Mouse (Mus musculus) C2C12 (cell line): ENCODE measurements around the gene Gm21985. TPM values are rescaled to one million over a fixed set of nuclear protein-coding genes. Genes with fewer than 3 reads are reported as not detected.

Source experiments
- H3K27me3 ChIP-seq: one replicate; pipeline ENCODE4 v1.6.1; 2011; ENCODE audit not compliant: control insufficient read depth, insufficient read depth, insufficient read length
- H3K36me3 ChIP-seq: one replicate; pipeline ENCODE4 v1.6.1; 2011; ENCODE audit not compliant: control insufficient read depth, insufficient read depth
- H3K4me3 ChIP-seq: one replicate; pipeline ENCODE4 v1.5.1; 2011; ENCODE audit warnings: mild to moderate bottlenecking, control low read depth; ENCODE audit not compliant: poor library complexity, insufficient read depth, severe bottlenecking
- H3K79me2 ChIP-seq: one replicate; pipeline ENCODE4 v1.6.1; 2011; ENCODE audit not compliant: control insufficient read depth, insufficient read depth
- H3K79me3 ChIP-seq: one replicate; pipeline ENCODE4 v1.6.1; 2011; ENCODE audit warnings: low read depth, control low read depth
- H3ac ChIP-seq: one replicate; pipeline ENCODE3; 2011; ENCODE audit warnings: low read depth; ENCODE audit not compliant: control insufficient read depth, insufficient read length
- CEBPB ChIP-seq: IDR thresholded peaks from one replicate; pipeline ENCODE4 v1.6.1; 2011; ENCODE audit warnings: low read depth, mild to moderate bottlenecking, control low read depth, moderate library complexity
- CTCF ChIP-seq: IDR thresholded peaks from one replicate; pipeline ENCODE4 v1.5.1; 2011; ENCODE audit not compliant: control insufficient read depth, insufficient read depth, insufficient read length
- FOSL1 ChIP-seq: IDR thresholded peaks from one replicate; pipeline ENCODE4 v1.8.0; 2011; ENCODE audit warnings: mild to moderate bottlenecking, low read length; ENCODE audit not compliant: poor library complexity, insufficient read depth, severe bottlenecking
- MAX ChIP-seq: IDR thresholded peaks from one replicate; pipeline ENCODE4 v1.6.1; 2011; ENCODE audit warnings: mild to moderate bottlenecking, control low read depth
- MYOD1 ChIP-seq: IDR thresholded peaks from one replicate; pipeline ENCODE4 v1.6.1; 2011; ENCODE audit warnings: low read depth; ENCODE audit not compliant: control insufficient read depth, insufficient read length
- MYOG ChIP-seq: IDR thresholded peaks from one replicate; pipeline ENCODE4 v1.6.1; 2011; ENCODE audit not compliant: control insufficient read depth, insufficient read length; ENCODE audit errors: extremely low read depth
- USF1 ChIP-seq: IDR thresholded peaks from one replicate; pipeline ENCODE4 v1.6.1; 2011; ENCODE audit warnings: low read depth, mild to moderate bottlenecking, control low read depth, moderate library complexity
- polyA plus RNA-seq: library from polyadenylated mRNA; unstranded; fragments of >200 nt; fragmentation: generic; extraction: Trizol; gene quantifications from one replicate; pipeline ENCODE4 v1.2.1, GENCODE M21; 2012; ENCODE audit warnings: missing spikeins

The Gm21985 gene
- polyA plus RNA-seq, 1 experiment = not detected

- TF ChIP-seq FOSL1 = no peak
- no peak for TF ChIP-seq CTCF
- TF ChIP-seq MYOD1 = no peak
- TF ChIP-seq CEBPB = no peak
- TF ChIP-seq USF1 = no peak
- no peak for TF ChIP-seq MYOG
- TF ChIP-seq MAX = no peak
- Histone ChIP-seq H3K79me3 (peaks cover 16% of the 10 kb centered on the region), H3K4me3 (no peak overlapping the region), H3K79me2 (peaks cover 27% of the 10 kb centered on the region), H3ac (no peak overlapping the region), H3K27me3 (no peaks in the 10 kb centered on the region), H3K36me3 (peaks cover 51% of the 10 kb centered on the region)
These were observed 20.8 kb upstream of the Gm21985 start for GRCm38 (mm10) chr2:112245307-112245706.

GRCm38 (mm10) chr2:112246193-112246592, 19.9 kb upstream of the Gm21985 start:
- TF ChIP-seq MYOD1 (peak; percentile 71), MAX (no peak)
- H3K79me2 ChIP-seq = peaks cover 18% of the 10 kb centered on the region
- H3K4me3 ChIP-seq = no peak overlapping the region
- H3ac ChIP-seq = no peak overlapping the region
- H3K36me3 ChIP-seq = peaks cover 51% of the 10 kb centered on the region
- no peaks in the 10 kb centered on the region for H3K27me3 ChIP-seq
- H3K79me3 ChIP-seq = peaks cover 8% of the 10 kb centered on the region

- no peak overlapping the region for H3K4me3 ChIP-seq
- no peak overlapping the region for H3ac ChIP-seq
- TF ChIP-seq MAX (no peak), CEBPB (no peak), MYOD1 (no peak), MYOG (no peak), CTCF (no peak), FOSL1 (no peak), USF1 (no peak)
- H3K79me2 ChIP-seq = peaks cover 7% of the 10 kb centered on the region
- H3K79me3 ChIP-seq = peaks cover under 1% of the 10 kb centered on the region
- no peaks in the 10 kb centered on the region for H3K27me3 ChIP-seq
- H3K36me3 ChIP-seq = peaks cover 47% of the 10 kb centered on the region
These were observed 18.8 kb upstream of the Gm21985 start for GRCm38 (mm10) chr2:112247323-112247722.

- no peaks in the 10 kb centered on the region for H3K79me2 ChIP-seq
- H3K27me3 ChIP-seq = no peaks in the 10 kb centered on the region
- TF ChIP-seq CTCF (no peak), MYOD1 (no peak), MAX (no peak), MYOG (no peak), USF1 (no peak), CEBPB (no peak), FOSL1 (no peak)
- no peak overlapping the region for H3ac ChIP-seq
- peaks cover 31% of the 10 kb centered on the region for H3K36me3 ChIP-seq
- no peak overlapping the region for H3K4me3 ChIP-seq
- no peaks in the 10 kb centered on the region for H3K79me3 ChIP-seq
These were observed 16.2 kb upstream of the Gm21985 start for GRCm38 (mm10) chr2:112249780-112250453.

- no peaks in the 10 kb centered on the region for H3K27me3 ChIP-seq
- no peaks in the 10 kb centered on the region for H3K36me3 ChIP-seq
- no peak for TF ChIP-seq MYOD1
- no peak for TF ChIP-seq FOSL1
- no peak for TF ChIP-seq USF1
- TF ChIP-seq MYOG = no peak
- no peaks in the 10 kb centered on the region for H3K79me3 ChIP-seq
- no peaks in the 10 kb centered on the region for H3K79me2 ChIP-seq
- H3K4me3 ChIP-seq = no peak overlapping the region
- H3ac ChIP-seq = no peak overlapping the region
These were observed 11.2 kb upstream of the Gm21985 start for GRCm38 (mm10) chr2:112254675-112255515.

GRCm38 (mm10) chr2:112259241-112259962, 6.7 kb upstream of the Gm21985 start, which contains the start of gene Nutm1:
Gene Nutm1, minus strand, starts transcription at chr2:112259291.
- H3K36me3 ChIP-seq = no peaks in the 10 kb centered on the region
- H3K4me3 ChIP-seq = no peak within 1 kb of the TSS
- H3ac ChIP-seq = no peak within 1 kb of the TSS
- H3K79me3 ChIP-seq = peaks cover 14% of the 10 kb centered on the region
- H3K79me2 ChIP-seq = peaks cover 22% of the 10 kb centered on the region
- no peaks in the 10 kb centered on the region for H3K27me3 ChIP-seq
- TF ChIP-seq CTCF (peak; percentile 58), CEBPB (no peak), MAX (no peak), MYOD1 (no peak), MYOG (no peak)
